In the genomic region with DNA sequence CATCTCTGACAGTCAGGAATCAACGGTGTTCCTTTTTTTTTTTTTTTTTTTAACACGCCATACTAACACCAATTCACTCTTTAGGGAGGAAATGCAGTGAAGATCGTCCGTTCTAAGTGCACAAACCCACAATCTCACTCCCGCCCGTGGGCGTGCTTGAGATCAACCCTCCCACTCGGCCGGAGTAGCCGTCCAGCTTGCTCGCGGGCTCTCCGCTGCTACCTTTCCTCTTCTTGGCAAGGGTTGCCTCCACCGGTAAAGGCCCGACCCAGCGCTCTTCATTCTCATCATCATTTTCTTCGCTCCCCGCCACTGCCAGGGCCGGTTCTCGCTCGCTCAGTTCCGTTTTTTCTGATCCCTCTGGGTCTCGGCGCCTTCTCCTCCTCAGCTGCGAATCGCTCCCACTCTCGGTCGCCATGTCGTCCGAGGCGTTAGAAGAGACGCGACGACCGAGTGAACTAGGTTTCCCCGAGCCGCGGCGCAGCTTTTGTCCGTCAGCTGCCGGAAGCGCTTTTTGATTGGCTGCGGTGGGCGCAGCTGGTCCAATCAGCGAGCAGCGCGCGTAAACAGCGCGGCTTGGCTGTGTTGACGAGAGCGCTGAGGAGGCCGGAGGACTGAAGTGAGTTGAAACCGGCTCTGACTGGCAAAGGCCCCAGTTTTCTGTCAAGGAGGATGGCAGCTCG, we compare ENCODE assay signal across 8 mouse cellular contexts. TPM values are rescaled to one million over a fixed set of nuclear protein-coding genes. Genes with fewer than 3 reads are reported as not detected.
DNase-seq lines count a peak whose midpoint lies in the region; ATAC-seq lines count a peak whose summit lies in the region.

Gene Cenpk (plus strand): TSS at position 228 of the 683 bp plus-strand sequence.
Gene Ppwd1 (minus strand): TSS at position 460 of the 683 bp plus-strand sequence.

- peak; percentile 96 for ATAC-seq in megakaryocyte progenitor cell, adult 5-6 weeks (replicated peaks; ENCODE audit: poor library complexity)

- DNase-seq in adipocyte (ENCODE audit: low spot score), result peak; percentile 95
- DNase-seq in embryo, embryonic 10 days (ENCODE audit: low spot score), result peak; percentile 98
- DNase-seq in gastrocnemius, postnatal 10 days, result peak; percentile 94
- peak; percentile 98 for DNase-seq in induced T-regulatory cell, adult 2 months (ENCODE audit: low read depth)
- peak; percentile 82 to 97 for DNase-seq in left cerebral cortex, adult 9 months (ENCODE audit: low spot score in 2 of 2)
- peak; percentile 97 for DNase-seq in right cerebral cortex, postnatal 14 days
- peak; percentile 96 for DNase-seq in urinary bladder, postnatal 36 days (ENCODE audit: low spot score in 2 of 2)

RNA-seq across cellular contexts. Expression of gene Cenpk, which starts in this region (rescaled TPM):
- 1 to 10 TPM; 2.6 to 3.1 TPM for total RNA-seq in gastrocnemius, postnatal 10 days (2021)
- 43.2 and 43.9 TPM in 2 replicates for total RNA-seq in megakaryocyte progenitor cell, adult 5-6 weeks (2015)
- total RNA-seq in megakaryocyte progenitor cell, adult 5-6 weeks (2017), result 101 and 184 TPM in 2 replicates

RNA-seq across cellular contexts. Expression of gene Ppwd1, which starts in this region (rescaled TPM):
- total RNA-seq in gastrocnemius, postnatal 10 days (2021), result 1 to 10 TPM; 6.3 to 9.6 TPM
- total RNA-seq in megakaryocyte progenitor cell, adult 5-6 weeks (2015), result 45.7 and 48.1 TPM in 2 replicates
- 33.0 and 44.7 TPM in 2 replicates for total RNA-seq in megakaryocyte progenitor cell, adult 5-6 weeks (2017)

Comparison
In these comparisons a context has a peak if more than half of its experiments do, and no peak if none do; other contexts are left out.
1. Peak in every context shown above with its lines: DNase-seq and ATAC-seq.
2. RNA of gene Cenpk (total RNA-seq): 43.2 to 184 TPM in megakaryocyte progenitor cell, adult 5-6 weeks; 2.6 to 3.1 TPM in gastrocnemius, postnatal 10 days; every median in the first group is over 10 times any median in the second.